Mouse (Mus musculus): ENCODE data around the gene Arhgap10.

The Arhgap10 gene

GRCm38 (mm10) chr8:77440324-77440880, 77.4 kb downstream of the Arhgap10 start:
- no peak for DNase-seq

DNA sequence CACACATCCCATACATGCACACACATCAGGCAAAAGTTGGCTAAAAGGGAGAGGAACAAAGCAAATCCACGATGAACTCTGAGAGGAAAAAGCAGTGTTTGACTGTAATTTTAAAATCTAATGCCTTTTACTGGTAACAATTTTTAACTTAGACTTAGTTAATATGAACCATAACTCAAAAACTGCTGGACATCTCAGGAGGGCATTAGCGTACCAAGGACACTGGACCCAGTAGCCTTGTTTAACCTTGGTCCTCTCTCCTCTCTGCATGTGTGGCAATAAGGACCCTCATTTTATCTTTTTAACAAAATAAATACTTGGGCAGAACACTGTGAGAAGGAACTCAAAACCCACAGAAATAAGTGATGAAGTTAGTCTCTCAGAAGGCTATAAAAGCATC, 78.1 kb downstream of the Arhgap10 start:
- DNase-seq: no peak

- DNase-seq: no peak
Measured at GRCm38 (mm10) chr8:77437807-77438493, 79.8 kb downstream of the Arhgap10 start.

- no peak for DNase-seq
Measured at GRCm38 (mm10) chr8:77436013-77436990, 81.5 kb downstream of the Arhgap10 start.

DNA sequence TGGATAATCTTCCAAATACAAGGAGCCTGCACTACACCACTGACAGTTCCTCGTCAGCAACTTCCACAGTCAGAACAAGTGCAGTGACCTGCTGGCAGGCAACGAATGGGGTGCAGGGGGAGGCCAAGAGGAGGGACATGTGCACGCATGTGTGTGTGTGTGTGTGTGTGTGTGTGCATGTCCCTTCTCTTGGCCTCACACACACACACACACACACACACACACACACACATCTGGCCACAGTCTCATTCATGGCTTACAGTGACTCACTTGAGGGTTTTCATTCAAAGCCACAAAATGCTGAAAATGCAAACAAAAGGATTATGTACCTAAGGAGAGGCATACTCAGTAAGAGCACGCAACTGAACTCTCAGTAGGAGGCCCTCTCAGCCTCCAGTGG, 84.5 kb downstream of the Arhgap10 start:
- DNase-seq: no peak

DNA sequence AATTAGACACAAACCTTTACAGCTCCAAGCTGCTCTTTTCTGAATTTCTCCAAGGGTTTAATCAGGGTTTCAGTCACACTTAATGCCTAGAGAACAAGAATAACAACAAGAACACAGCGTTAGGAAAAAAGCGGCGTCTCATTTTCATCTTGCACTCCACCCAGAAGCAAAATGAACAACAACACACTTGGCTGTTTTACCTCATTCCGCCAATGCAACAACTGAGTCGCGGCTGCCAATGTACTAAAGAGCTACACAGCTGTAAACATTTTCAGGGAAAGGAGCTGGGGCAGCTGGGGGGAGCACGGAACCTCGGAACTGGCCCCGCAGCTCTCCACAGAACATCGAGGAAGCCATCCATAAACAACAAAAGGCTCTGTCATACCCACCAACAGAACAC, 85.0 kb downstream of the Arhgap10 start:
- no peak for DNase-seq

- DNase-seq: no peak
Measured at GRCm38 (mm10) chr8:77428420-77428819, 89.3 kb downstream of the Arhgap10 start.

DNA sequence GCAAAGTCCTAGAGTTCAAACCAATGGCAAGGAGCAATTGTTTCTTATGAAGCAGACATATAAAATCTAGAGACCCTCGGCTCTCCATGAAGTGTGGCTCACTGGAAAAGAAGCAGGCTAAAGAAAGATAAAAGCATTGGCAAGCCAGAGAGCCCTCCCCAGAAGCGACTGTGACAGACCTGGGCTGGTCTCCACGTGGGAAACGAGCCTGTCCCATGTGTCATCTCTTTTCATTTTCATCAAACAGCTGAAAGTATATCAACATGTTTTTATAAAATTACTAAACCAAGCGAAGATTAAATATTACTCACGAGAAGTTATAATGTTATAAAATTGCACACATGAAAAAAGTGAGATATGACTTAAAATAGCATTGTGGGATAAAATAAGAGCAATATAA, 89.7 kb downstream of the Arhgap10 start:
- no peak for DNase-seq

DNA sequence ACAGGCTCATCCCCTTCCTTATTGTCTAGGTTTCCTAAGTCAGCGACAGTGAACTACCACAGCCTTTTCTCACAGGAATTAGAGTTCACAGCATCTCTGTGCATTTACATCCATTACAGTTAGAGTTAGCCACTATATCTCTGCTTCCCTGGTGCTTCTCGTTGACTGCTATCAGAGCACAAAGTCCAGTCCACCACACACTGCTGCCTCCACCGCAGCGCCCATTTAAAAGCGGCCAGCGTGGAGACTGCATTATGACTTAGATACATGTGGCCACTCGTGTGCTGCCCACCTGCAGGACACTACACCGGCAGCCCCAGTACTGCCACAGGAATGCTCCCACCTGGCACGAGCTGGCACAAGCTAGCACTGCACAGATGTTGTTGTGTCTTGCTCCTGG, 90.3 kb downstream of the Arhgap10 start:
- DNase-seq: no peak

DNA sequence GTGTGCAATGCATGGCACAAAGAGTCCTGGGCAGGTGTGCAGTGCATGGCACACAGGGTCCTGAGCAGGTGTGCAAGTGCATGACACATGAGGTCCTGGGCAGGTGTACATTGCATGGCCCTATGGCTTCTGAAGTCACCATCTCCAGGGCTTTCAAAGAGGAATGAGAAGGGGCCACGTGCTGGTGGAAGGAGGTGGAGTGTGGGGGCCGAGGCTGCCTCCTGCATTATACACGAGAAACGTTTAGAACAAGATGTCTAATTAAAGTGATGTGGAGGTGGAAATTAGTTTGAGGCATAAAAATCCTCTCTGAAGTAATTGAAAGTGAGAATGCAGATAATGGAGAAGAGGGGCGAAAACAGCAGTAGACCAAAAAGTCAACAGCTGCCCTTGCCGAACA, 93.9 kb downstream of the Arhgap10 start:
- no peak for DNase-seq

GRCm38 (mm10) chr8:77422632-77423252, 95.0 kb downstream of the Arhgap10 start:
- DNase-seq: peak; percentile 29

DNA sequence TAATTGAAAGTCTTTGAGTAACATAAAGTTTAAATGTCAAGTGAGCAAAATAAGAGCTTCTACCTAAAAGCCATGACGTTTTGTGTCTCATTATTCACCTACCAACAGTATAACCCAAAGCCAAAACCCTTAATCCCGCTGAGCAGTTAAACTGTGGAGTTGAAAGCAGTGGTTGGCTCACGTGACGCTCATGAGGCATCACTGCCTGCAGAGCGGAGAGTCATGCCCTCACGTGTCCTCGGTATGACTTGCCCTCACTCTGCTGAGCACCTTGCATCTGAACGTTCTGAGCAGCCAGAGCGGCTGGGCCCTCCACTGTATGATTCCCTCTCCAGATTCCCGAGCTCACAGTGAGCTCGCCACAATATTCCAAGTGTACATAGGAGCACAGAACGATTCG, 96.2 kb downstream of the Arhgap10 start:
- DNase-seq: no peak

GRCm38 (mm10) chr8:77419731-77420130, 98.0 kb downstream of the Arhgap10 start:
- DNase-seq: peak; percentile 55

DNA sequence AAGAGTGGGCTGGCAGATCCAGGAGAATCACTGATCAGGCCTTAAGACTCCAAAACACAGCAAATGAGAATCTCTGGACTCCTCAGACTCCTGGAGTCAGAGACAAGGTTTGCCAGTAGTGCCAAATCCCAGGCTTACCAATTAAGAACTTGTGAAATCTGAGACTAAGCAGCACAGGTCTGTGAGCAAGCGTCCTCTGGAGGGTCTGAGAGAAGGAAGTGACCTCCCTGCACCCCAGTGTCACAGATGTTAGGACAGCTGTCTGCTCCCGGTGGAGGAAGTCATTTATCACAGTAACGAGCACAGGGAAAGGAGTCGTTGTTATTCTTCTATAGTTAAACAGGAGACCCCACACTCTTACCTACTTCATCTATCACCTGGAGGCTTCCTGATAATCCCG, 101.0 kb downstream of the Arhgap10 start:
- DNase-seq: no peak

GRCm38 (mm10) chr8:77416034-77416433, 101.7 kb downstream of the Arhgap10 start:
- DNase-seq: no peak

DNA sequence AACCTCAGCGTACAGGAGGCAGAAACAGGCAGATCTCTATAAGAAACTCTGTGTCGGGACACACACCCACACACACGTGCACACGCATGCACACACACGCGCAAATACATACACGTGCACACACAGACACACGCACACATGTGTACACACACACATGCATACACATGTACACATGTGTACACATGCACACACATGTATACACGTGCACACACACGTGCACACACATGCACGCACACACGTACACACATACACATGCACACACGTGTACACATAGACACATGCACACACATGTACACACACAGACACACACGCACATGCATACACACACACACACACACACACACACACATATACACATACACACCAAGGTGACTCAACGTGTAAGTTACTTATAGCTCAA, 106.5 kb downstream of the Arhgap10 start:
- DNase-seq: no peak

- DNase-seq: no peak
Measured at GRCm38 (mm10) chr8:77410394-77410793, 107.4 kb downstream of the Arhgap10 start.

DNA sequence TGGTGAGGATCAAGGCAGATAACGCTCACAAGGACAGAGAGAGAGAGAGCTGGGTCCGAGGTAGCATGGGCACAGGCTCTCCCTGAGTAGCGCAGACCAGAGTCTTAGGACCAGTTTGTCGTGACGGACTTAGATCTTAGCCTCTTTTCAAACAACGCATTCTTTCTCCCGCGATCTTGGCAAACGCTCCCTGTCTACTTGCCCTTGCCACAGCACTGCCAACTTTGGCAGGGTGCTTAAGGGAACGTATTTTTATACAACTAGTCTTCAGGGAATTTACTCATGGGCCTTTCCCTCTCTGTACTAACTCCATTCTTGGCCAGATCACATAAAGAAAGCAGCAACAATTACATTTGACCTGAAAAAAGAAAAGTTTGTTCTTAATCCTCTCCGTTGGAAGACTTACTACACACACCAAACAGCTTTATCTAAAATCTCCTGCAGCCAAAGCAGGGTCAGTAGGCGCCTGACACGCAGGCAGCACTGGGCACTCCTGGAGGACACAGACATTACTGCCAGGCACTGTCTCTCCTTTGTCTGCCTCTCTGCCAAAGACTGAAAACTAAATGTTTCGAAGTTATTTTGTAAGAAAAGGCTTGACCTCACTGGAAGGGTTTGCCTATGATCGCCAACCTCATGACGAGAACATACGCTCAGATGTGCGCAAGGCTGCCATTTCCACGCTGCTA, 109.1 kb downstream of the Arhgap10 start:
- DNase-seq: no peak

DNA sequence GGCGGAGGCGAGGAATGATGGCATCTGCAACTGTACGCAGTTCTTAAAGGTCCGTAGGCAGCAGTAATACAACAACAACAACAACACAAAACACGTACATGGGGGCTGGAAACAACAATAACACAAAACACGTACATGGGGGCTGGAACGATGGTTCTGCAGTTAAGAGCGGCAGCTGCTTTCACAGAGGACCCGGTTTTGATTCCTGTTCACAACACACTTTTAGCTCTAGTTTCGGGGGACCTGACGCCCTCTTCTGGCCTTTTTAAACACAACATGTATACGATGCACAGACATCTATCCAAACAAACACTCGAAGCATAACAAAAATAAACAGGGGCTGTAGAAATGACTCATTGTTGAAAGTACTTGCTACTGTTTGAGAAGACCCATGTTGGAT, 110.9 kb downstream of the Arhgap10 start:
- no peak for DNase-seq

GRCm38 (mm10) chr8:77406444-77406843, 111.3 kb downstream of the Arhgap10 start:
- no peak for DNase-seq

GRCm38 (mm10) chr8:77404017-77404416, 113.7 kb downstream of the Arhgap10 start:
- no peak for DNase-seq

DNA sequence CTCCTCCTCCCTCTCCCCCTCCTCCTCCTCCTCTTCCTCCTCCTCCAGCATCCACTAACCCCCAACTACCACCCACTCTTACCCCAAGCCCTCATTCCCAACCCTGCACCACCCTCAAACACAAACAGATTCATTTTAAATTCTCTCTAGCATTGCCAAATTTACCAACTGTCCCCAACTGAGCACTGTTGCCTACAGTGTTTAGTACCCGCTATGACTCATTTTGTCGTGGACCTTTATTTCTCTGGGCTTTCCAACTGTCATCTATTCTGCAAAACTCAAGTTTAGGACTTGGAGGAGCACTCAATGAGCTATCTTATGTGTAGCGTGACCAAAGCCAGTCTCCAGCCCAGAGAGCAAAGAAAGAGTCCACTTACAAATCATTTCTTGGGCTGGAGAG, 115.8 kb downstream of the Arhgap10 start:
- DNase-seq: no peak

DNA sequence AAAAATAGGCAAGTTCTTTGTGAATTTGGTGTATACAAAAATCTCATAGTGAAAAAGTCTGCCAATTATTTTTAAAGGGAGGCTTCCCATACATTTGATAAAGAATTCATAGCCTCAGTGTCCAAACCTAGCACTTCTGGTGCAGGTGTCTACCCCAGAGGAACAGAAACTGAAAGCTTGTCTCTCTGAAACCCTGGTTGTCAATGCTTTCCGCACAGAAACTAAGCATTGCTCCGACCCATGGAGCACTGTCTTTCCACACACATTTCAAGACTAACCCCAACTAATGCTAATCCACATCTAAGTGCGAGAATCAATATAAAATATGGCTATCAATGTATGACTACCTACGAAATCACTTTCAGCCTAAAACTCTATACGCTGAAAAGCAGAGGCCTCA, 116.6 kb downstream of the Arhgap10 start:
- no peak for DNase-seq

Data from liver (tissue).